Mouse (Mus musculus) kidney, embryonic 16.5 days (tissue): ENCODE measurements around the gene Mamld1. TPM values are rescaled to one million over a fixed set of nuclear protein-coding genes. Genes with fewer than 3 reads are reported as not detected.

Experiments
- ATAC-seq: fragments of 200-750 bp; cut with Nextera tagmentation; 2 replicates; pipeline ENCODE4 v1.8.0; 2017; ENCODE audit warnings: moderate TSS enrichment; ENCODE audit not compliant: low FRiP score, low TSS enrichment
- H3K27ac ChIP-seq: fragments of 300-500 bp; sonication (generic); 2 replicates; pipeline ENCODE4 v1.5.1; 2014; ENCODE audit warnings: low read length
- H3K27me3 ChIP-seq: fragments of 300-500 bp; sonication (generic); 2 replicates; pipeline ENCODE4 v1.6.1; 2014; ENCODE audit warnings: low read length, control low read depth, mixed read lengths; ENCODE audit not compliant: insufficient read depth
- H3K36me3 ChIP-seq: fragments of 300-500 bp; sonication (generic); 2 replicates; pipeline ENCODE4 v1.6.1; 2014; ENCODE audit warnings: low read length, control low read depth, mixed read lengths; ENCODE audit not compliant: insufficient read depth
- H3K4me1 ChIP-seq: fragments of 300-500 bp; sonication (generic); 2 replicates; pipeline ENCODE4 v1.6.1; 2014; ENCODE audit warnings: low read length, control low read depth, mixed read lengths; ENCODE audit not compliant: insufficient read depth
- H3K4me2 ChIP-seq: fragments of 300-500 bp; sonication (generic); replicated peaks from 2 replicates; pipeline ENCODE4 v1.6.1; 2014; ENCODE audit warnings: low read depth, low read length
- H3K4me3 ChIP-seq: fragments of 300-500 bp; sonication (generic); 2 replicates; pipeline ENCODE4 v1.5.1; 2014; ENCODE audit warnings: mild to moderate bottlenecking, low read length
- H3K9ac ChIP-seq: fragments of 300-500 bp; sonication (generic); replicated peaks from 2 replicates; pipeline ENCODE4 v1.6.1; 2014; ENCODE audit warnings: low read length
- H3K9me3 ChIP-seq: fragments of 300-500 bp; sonication (generic); 2 replicates; pipeline ENCODE4 v1.6.1; 2016; ENCODE audit warnings: low read length, control low read depth
- WGBS: fragments of 180-500 bp; shearing (Covaris S2); extraction: QIAGEN DNeasy Blood & Tissue Kit; methylation state at CpG from one replicate; pipeline ENCODE4 v1.1.7; 2014; 5-methylcytosine and 5-hydroxymethylcytosine counted together
- polyA plus RNA-seq: library from polyadenylated mRNA; unstranded; fragments of >200 nt; fragmentation: Nextera tagmentation; extraction: Ambion mirVana; gene quantifications from 2 replicates; pipeline ENCODE4 v1.2.1, GENCODE M21; 2015

Gene Mamld1
- polyA plus RNA-seq, 1 experiment from 2014 or later, result 2.5 TPM

GRCm38 (mm10) chrX:71125013-71125412, 75.0 kb downstream of the Mamld1 start:
- Histone ChIP-seq H3K36me3 (no peaks in the 10 kb centered on the region), H3K9me3 (no peaks in the 10 kb centered on the region), H3K4me2 (no peak overlapping the region), H3K27ac (no peak overlapping the region), H3K4me1 (no peaks in the 10 kb centered on the region), H3K27me3 (peaks cover 6% of the 10 kb centered on the region; the same call in 1 of the 2 replicates), H3K4me3 (no peak overlapping the region), H3K9ac (no peak overlapping the region)
- ATAC-seq, result no peak
- 83% methylated on average over 7 of the region's 7 CpGs for WGBS

- no peak overlapping the region for H3K4me2 ChIP-seq
These were observed 81.4 kb downstream of the Mamld1 start for GRCm38 (mm10) chrX:71131464-71131863.

GRCm38 (mm10) chrX:71141390-71141789, 91.3 kb downstream of the Mamld1 start:
- Histone ChIP-seq H3K36me3 (no peaks in the 10 kb centered on the region), H3K9ac (no peak overlapping the region), H3K4me3 (no peak overlapping the region), H3K9me3 (no peaks in the 10 kb centered on the region), H3K4me2 (no peak overlapping the region), H3K27me3 (peaks cover 5% of the 10 kb centered on the region; the same call in 1 of the 2 replicates), H3K27ac (no peak overlapping the region), H3K4me1 (no peaks in the 10 kb centered on the region)
- no peak for ATAC-seq
- WGBS, result 88% methylated on average over 2 of the region's 2 CpGs

More at GRCm38 (mm10) chrX:71131464-71131863, 81.4 kb downstream of the Mamld1 start:
- Histone ChIP-seq H3K9ac (no peak overlapping the region), H3K27me3 (no peaks in the 10 kb centered on the region; the same call in 1 of the 2 replicates), H3K27ac (no peak overlapping the region), H3K9me3 (no peaks in the 10 kb centered on the region), H3K4me1 (no peaks in the 10 kb centered on the region), H3K4me3 (no peak overlapping the region), H3K36me3 (no peaks in the 10 kb centered on the region)
- no peak for ATAC-seq

DNA sequence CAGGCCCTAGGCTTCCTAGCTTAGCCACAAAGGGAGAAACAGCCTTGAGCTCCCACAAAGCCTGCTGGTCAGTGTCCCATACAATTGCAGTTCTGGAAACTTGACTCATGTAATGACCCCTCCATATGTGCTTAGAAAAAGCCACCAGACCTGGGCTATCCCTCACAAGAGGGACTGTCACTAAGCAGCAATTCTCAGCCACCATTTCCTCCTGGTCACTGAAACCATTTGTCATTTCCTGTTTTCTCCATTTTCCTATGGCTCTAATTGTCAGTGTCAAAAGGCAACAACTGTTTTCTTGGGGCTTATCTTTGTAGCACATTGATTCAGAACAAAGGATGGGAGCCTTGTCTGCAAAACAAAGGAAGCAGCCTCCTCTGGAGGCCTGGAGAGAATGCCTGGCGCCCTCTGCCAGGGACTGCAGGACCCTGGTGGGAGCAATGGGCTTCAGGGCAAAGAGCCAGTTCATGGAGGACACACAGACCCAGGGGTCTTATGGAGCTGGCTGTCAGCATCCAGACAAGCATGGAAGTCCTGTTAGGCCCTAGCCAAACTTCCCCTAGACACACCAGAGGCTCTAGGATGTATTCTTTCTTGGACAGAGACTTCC, 99.5 kb downstream of the Mamld1 start:
- Histone ChIP-seq H3K9ac (no peak overlapping the region), H3K27me3 (no peaks in the 10 kb centered on the region; the same call in 1 of the 2 replicates), H3K4me1 (no peaks in the 10 kb centered on the region), H3K4me2 (no peak overlapping the region), H3K4me3 (no peak overlapping the region), H3K27ac (no peak overlapping the region), H3K9me3 (no peaks in the 10 kb centered on the region), H3K36me3 (no peaks in the 10 kb centered on the region)
- WGBS, result 40% methylated on average over 1 of the region's 1 CpGs
- ATAC-seq, result no peak

DNA sequence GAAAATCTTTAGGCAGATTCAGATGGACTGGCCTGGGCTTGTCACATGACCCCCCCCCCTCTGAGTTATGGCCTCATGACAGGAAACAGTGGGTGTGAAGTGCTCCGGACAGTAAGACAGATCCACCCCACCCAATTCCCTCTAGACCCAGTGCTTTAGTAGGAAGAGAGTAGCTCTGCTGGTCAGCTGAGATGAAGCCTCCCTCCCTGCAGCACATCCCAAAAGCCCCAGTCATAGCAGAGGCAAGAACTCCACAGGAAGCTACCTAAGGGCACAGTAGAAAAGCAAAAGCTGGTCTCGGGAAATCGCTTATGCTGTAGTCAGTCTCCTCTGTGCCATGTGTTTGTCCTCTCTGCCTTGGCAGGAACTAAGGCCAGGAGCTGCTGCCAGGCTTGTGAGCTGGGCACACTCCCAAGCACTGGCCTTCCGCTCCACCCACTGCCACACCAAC, 100.5 kb downstream of the Mamld1 start:
- no peak for ATAC-seq
- no peak overlapping the region for H3K9ac ChIP-seq
- no peaks in the 10 kb centered on the region for H3K36me3 ChIP-seq
- no peaks in the 10 kb centered on the region for H3K9me3 ChIP-seq
- no peaks in the 10 kb centered on the region; the same call in 1 of the 2 replicates for H3K27me3 ChIP-seq
- H3K27ac ChIP-seq, result no peak overlapping the region
- no peaks in the 10 kb centered on the region for H3K4me1 ChIP-seq
- WGBS, result 72% methylated on average over 4 of the region's 4 CpGs
- H3K4me3 ChIP-seq, result no peak overlapping the region
- no peak overlapping the region for H3K4me2 ChIP-seq

DNA sequence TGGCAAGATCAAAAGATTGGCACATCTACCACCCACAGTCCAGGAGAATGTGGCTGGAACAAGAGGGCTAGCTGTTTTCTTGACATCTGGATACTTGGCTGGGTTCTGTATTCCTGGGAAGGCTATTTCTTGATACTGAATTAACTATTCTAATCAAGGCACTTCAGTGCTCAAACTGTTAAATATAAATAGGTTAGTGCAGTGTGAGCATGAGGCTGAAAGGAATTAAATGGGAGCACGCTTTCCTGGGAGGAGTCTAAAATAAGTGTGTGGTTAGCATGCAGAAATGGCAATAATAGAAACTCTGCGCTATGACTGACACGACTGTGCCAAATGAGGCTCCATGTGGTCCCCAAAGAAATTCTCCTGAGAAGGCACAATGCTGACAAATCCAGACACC, 131.5 kb downstream of the Mamld1 start:
- Histone ChIP-seq H3K4me3 (no peak overlapping the region), H3K27ac (no peak overlapping the region), H3K4me1 (no peaks in the 10 kb centered on the region), H3K27me3 (peaks cover 11% of the 10 kb centered on the region; the same call in 1 of the 2 replicates), H3K9me3 (no peaks in the 10 kb centered on the region), H3K36me3 (no peaks in the 10 kb centered on the region), H3K4me2 (no peak overlapping the region), H3K9ac (no peak overlapping the region)
- WGBS, result 90% methylated on average over 3 of the region's 3 CpGs
- no peak for ATAC-seq

- ATAC-seq, result no peak
- WGBS, result 93% methylated on average over 4 of the region's 4 CpGs
- Histone ChIP-seq H3K9me3 (no peaks in the 10 kb centered on the region), H3K4me2 (no peak overlapping the region), H3K36me3 (no peaks in the 10 kb centered on the region), H3K4me1 (no peaks in the 10 kb centered on the region), H3K4me3 (no peak overlapping the region), H3K27me3 (peaks cover 17% of the 10 kb centered on the region; the same call in 1 of the 2 replicates), H3K27ac (no peak overlapping the region), H3K9ac (no peak overlapping the region)
These were observed 133.6 kb downstream of the Mamld1 start for GRCm38 (mm10) chrX:71183671-71184070.

DNA sequence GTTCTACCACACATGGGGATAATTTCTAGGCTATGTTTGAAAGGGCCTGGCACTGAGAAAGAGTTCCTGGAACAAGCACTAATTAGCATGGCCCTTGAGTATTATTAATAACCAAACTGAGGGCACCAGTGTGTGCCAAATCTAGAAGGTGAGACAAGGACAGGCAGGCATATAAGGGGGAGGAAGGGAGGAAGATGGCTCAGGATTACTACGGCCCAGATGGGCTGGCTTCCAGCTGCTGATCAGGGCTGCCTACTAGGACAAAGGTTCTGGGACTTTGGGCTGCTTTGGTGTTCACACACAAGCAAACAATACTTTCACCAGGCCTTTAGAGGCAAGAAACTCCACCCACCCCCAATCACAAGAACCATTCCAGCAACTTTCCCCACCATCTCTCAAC, 136.3 kb downstream of the Mamld1 start:
- no peak overlapping the region for H3K27ac ChIP-seq
- H3K9me3 ChIP-seq, result no peaks in the 10 kb centered on the region
- H3K4me2 ChIP-seq, result no peak overlapping the region
- H3K9ac ChIP-seq, result no peak overlapping the region
- no peak overlapping the region for H3K4me3 ChIP-seq
- H3K4me1 ChIP-seq, result no peaks in the 10 kb centered on the region
- ATAC-seq, result no peak
- H3K36me3 ChIP-seq, result no peaks in the 10 kb centered on the region
- H3K27me3 ChIP-seq, result peaks cover 14% of the 10 kb centered on the region; the same call in 1 of the 2 replicates
- WGBS, result 86% methylated on average over 1 of the region's 1 CpGs

DNA sequence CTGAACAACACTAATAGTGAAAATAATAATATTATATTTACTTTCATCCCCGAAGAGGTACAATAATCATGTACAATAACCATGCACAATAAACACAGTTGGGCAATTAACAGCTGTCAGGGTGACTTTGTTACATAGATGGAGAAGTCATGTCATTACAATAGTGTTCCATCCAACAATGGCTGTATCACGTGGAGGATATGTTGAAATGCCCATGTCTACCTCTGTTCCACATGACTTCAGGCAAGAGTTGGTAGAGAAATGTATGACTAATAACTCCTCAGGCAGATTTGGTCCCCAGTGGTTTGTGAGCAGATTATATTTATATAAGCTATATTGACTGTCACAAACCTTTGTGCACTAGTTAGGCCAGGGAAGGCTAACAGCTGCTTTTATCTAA, 154.7 kb downstream of the Mamld1 start:
- Histone ChIP-seq H3K4me1 (no peaks in the 10 kb centered on the region), H3K27me3 (no peaks in the 10 kb centered on the region; the same call in 1 of the 2 replicates)
- 77% methylated on average over 2 of the region's 2 CpGs for WGBS

More for the DNA sequence above, 154.7 kb downstream of the Mamld1 start:
- H3K36me3 ChIP-seq, result no peaks in the 10 kb centered on the region
- H3K9me3 ChIP-seq, result no peaks in the 10 kb centered on the region
- no peak overlapping the region for H3K27ac ChIP-seq
- no peak overlapping the region for H3K4me3 ChIP-seq
- H3K4me2 ChIP-seq, result no peak overlapping the region
- ATAC-seq, result no peak
- H3K9ac ChIP-seq, result no peak overlapping the region
